Mouse (Mus musculus) layer of hippocampus, postnatal 25 days (tissue): ENCODE results near the gene Mphosph9. TPM values are rescaled to one million over a fixed set of nuclear protein-coding genes. Genes with fewer than 3 reads are reported as not detected.

ENCODE experiments used
- total RNA-seq, 2 experiments: library from RNA; stranded (reverse); gene quantifications; 2 replicates each; pipeline ENCODE4 v1.2.3; 2021

The Mphosph9 gene
- total RNA-seq, 2 experiments from 2014 or later, result 13.7 to 22.4 TPM

Other genes starting within 250 kb of the Mphosph9 start
- 10 to 100 TPM; 29.3 to 33.8 TPM for gene Abcb9, start 232.2 kb downstream of the Mphosph9 start, total RNA-seq
- 10 to 100 TPM; 33.9 to 35.0 TPM for gene Ogfod2, start 215.7 kb downstream of the Mphosph9 start, total RNA-seq
- gene Arl6ip4, start 211.9 kb downstream of the Mphosph9 start, total RNA-seq, result 10 to 100 TPM; 44.9 to 45.8 TPM
- gene Pitpnm2, start 78.2 kb downstream of the Mphosph9 start, total RNA-seq, result 100 to 1,000 TPM; 255 to 312 TPM
- gene 2810006K23Rik, start 117 bp upstream of the Mphosph9 start, total RNA-seq, result 10 to 100 TPM; 13.4 to 16.9 TPM
- 100 to 1,000 TPM in 1 of 2 experiments, 10 to 100 TPM in 1; 97.3 to 104 TPM for gene Cdk2ap1, start 35.1 kb upstream of the Mphosph9 start, total RNA-seq
- 100 to 1,000 TPM; 143 to 144 TPM for gene Sbno1, start 98.0 kb upstream of the Mphosph9 start, total RNA-seq
- 10 to 100 TPM; 58.5 to 63.1 TPM for gene Kmt5a, start 112.0 kb upstream of the Mphosph9 start, total RNA-seq
- 10 to 100 TPM; 18.7 to 22.7 TPM for gene Rilpl2, start 150.4 kb upstream of the Mphosph9 start, total RNA-seq
- gene Snrnp35, start 155.2 kb upstream of the Mphosph9 start, total RNA-seq, result 10 to 100 TPM; 20.6 to 25.9 TPM
- 10 to 100 TPM; 57.4 to 62.4 TPM for gene Rilpl1, start 203.4 kb upstream of the Mphosph9 start, total RNA-seq
- gene Tmed2, start 212.7 kb upstream of the Mphosph9 start, total RNA-seq, result 100 to 1,000 TPM in 1 of 2 experiments, 10 to 100 TPM in 1; 90.0 to 104 TPM
- 10 to 100 TPM; 23.7 to 31.3 TPM for gene Ddx55, start 224.9 kb upstream of the Mphosph9 start, total RNA-seq